Mouse (Mus musculus): Measurements from ENCODE around the gene Ppip5k1. TPM values are rescaled to one million over a fixed set of nuclear protein-coding genes. Genes with fewer than 3 reads are reported as not detected.

The Ppip5k1 gene
- total and polyA plus RNA-seq, 3 experiments: 44.3 to 93.6 (median 85.1) TPM

- 91% methylated on average over 10 of the region's 10 CpGs for WGBS
- Histone ChIP-seq H3K79me2 (replicated peaks; ENCODE audit: control insufficient read depth, insufficient read depth, low read length) (no peaks in the 10 kb centered on the region), H3K4me3 (no peak overlapping the region), H3K36me3 (ENCODE audit: control insufficient read depth, insufficient read depth, low read length) (no peaks in the 10 kb centered on the region), H3K9ac (ENCODE audit: low read depth, low read length) (no peak overlapping the region), H3K27me3 (ENCODE audit: control insufficient read depth, insufficient read depth, low read length) (no peaks in the 10 kb centered on the region), H3K4me1 (ENCODE audit: control insufficient read depth, insufficient read depth, low read length) (no peaks in the 10 kb centered on the region), H3K27ac (no peak overlapping the region)
- intact Hi-C loops (cut with DNase I): no loop called here
- no peak for TF ChIP-seq CTCF (IDR thresholded peaks at IDR 0.05)
- no peak for DNase-seq
These were observed 32.2 kb downstream of the Ppip5k1 start for GRCm38 (mm10) chr2:121323041-121323440.

GRCm38 (mm10) chr2:121316278-121316677 lies 38.9 kb downstream of the Ppip5k1 start:
- Histone ChIP-seq H3K27me3 (ENCODE audit: control insufficient read depth, insufficient read depth, low read length) (no peaks in the 10 kb centered on the region), H3K27ac (no peak overlapping the region), H3K9ac (ENCODE audit: low read depth, low read length) (no peak overlapping the region), H3K4me3 (no peak overlapping the region), H3K79me2 (replicated peaks; ENCODE audit: control insufficient read depth, insufficient read depth, low read length) (no peaks in the 10 kb centered on the region), H3K4me1 (ENCODE audit: control insufficient read depth, insufficient read depth, low read length) (no peaks in the 10 kb centered on the region), H3K36me3 (ENCODE audit: control insufficient read depth, insufficient read depth, low read length) (no peaks in the 10 kb centered on the region)
- WGBS: 65% methylated on average over 8 of the region's 8 CpGs
- no peak for TF ChIP-seq EP300 (IDR thresholded peaks at IDR 0.05; ENCODE audit: insufficient read depth, low read depth, low read length)
- no peak for TF ChIP-seq POLR2A (IDR thresholded peaks at IDR 0.05; ENCODE audit: insufficient read depth, low read depth, low read length)
- TF ChIP-seq CTCF (IDR thresholded peaks at IDR 0.05): no peak
- intact Hi-C loops (cut with DNase I): no loop called here
- DNase-seq: no peak

- TF ChIP-seq POLR2A (IDR thresholded peaks at IDR 0.05; ENCODE audit: insufficient read depth, low read depth, low read length) (peak; percentile 45), EP300 (IDR thresholded peaks at IDR 0.05; ENCODE audit: insufficient read depth, low read depth, low read length) (0 out of 2 replicates have a peak, but pooled peaks have one; percentile 15), CTCF (IDR thresholded peaks at IDR 0.05) (no peak)
- Histone ChIP-seq H3K9ac (ENCODE audit: low read depth, low read length) (no peak overlapping the region), H3K4me3 (peak overlapping the region; percentile 39; the same call in 1 of the 2 replicates), H3K4me1 (ENCODE audit: control insufficient read depth, insufficient read depth, low read length) (peaks cover 3% of the 10 kb centered on the region; the same call in 1 of the 2 replicates), H3K27me3 (ENCODE audit: control insufficient read depth, insufficient read depth, low read length) (no peaks in the 10 kb centered on the region), H3K79me2 (replicated peaks; ENCODE audit: control insufficient read depth, insufficient read depth, low read length) (no peaks in the 10 kb centered on the region), H3K27ac (peak overlapping the region; percentile 73), H3K36me3 (ENCODE audit: control insufficient read depth, insufficient read depth, low read length) (no peaks in the 10 kb centered on the region)
- 26% methylated on average over 5 of the region's 5 CpGs for WGBS
- intact Hi-C loops (cut with DNase I): no loop called here
- peak; percentile 70 to 71 for DNase-seq
These were observed 46.2 kb downstream of the Ppip5k1 start for GRCm38 (mm10) chr2:121308997-121309416.

GRCm38 (mm10) chr2:121300036-121300435 lies 55.2 kb downstream of the Ppip5k1 start:
- Histone ChIP-seq H3K27ac (no peak overlapping the region), H3K27me3 (ENCODE audit: control insufficient read depth, insufficient read depth, low read length) (no peaks in the 10 kb centered on the region), H3K9ac (ENCODE audit: low read depth, low read length) (no peak overlapping the region), H3K4me3 (no peak overlapping the region), H3K4me1 (ENCODE audit: control insufficient read depth, insufficient read depth, low read length) (no peaks in the 10 kb centered on the region; the same call in 1 of the 2 replicates), H3K36me3 (ENCODE audit: control insufficient read depth, insufficient read depth, low read length) (no peaks in the 10 kb centered on the region), H3K79me2 (replicated peaks; ENCODE audit: control insufficient read depth, insufficient read depth, low read length) (no peaks in the 10 kb centered on the region)
- intact Hi-C loops (cut with DNase I): no loop called here
- TF ChIP-seq POLR2A (IDR thresholded peaks at IDR 0.05; ENCODE audit: insufficient read depth, low read depth, low read length): no peak
- no peak for TF ChIP-seq EP300 (IDR thresholded peaks at IDR 0.05; ENCODE audit: insufficient read depth, low read depth, low read length)
- TF ChIP-seq CTCF (IDR thresholded peaks at IDR 0.05): no peak
- no peak for DNase-seq
- 82% methylated on average over 10 of the region's 10 CpGs for WGBS

- no peak for TF ChIP-seq EP300 (IDR thresholded peaks at IDR 0.05; ENCODE audit: insufficient read depth, low read depth, low read length)
- no peak for TF ChIP-seq CTCF (IDR thresholded peaks at IDR 0.05)
- no peak for TF ChIP-seq POLR2A (IDR thresholded peaks at IDR 0.05; ENCODE audit: insufficient read depth, low read depth, low read length)
- WGBS: 86% methylated on average over 17 of the region's 17 CpGs
- no peak overlapping the region for H3K27ac ChIP-seq
- H3K27me3 ChIP-seq (ENCODE audit: control insufficient read depth, insufficient read depth, low read length): no peaks in the 10 kb centered on the region
- intact Hi-C loops (cut with DNase I): no loop called here
- H3K4me3 ChIP-seq: no peak overlapping the region
- no peak overlapping the region for H3K9ac ChIP-seq (ENCODE audit: low read depth, low read length)
- peaks cover 2% of the 10 kb centered on the region for H3K4me1 ChIP-seq (ENCODE audit: control insufficient read depth, insufficient read depth, low read length)
- H3K79me2 ChIP-seq (replicated peaks; ENCODE audit: control insufficient read depth, insufficient read depth, low read length): no peaks in the 10 kb centered on the region
- no peaks in the 10 kb centered on the region for H3K36me3 ChIP-seq (ENCODE audit: control insufficient read depth, insufficient read depth, low read length)
- no peak for DNase-seq
These were observed 55.7 kb downstream of the Ppip5k1 start for GRCm38 (mm10) chr2:121299471-121299870.

GRCm38 (mm10) chr2:121298131-121298530 lies 57.1 kb downstream of the Ppip5k1 start:
- intact Hi-C loops (cut with DNase I): no loop called here
- no peak overlapping the region for H3K4me3 ChIP-seq
- TF ChIP-seq POLR2A (IDR thresholded peaks at IDR 0.05; ENCODE audit: insufficient read depth, low read depth, low read length) (no peak), CTCF (IDR thresholded peaks at IDR 0.05) (no peak), EP300 (IDR thresholded peaks at IDR 0.05; ENCODE audit: insufficient read depth, low read depth, low read length) (no peak)
- H3K27ac ChIP-seq: no peak overlapping the region
- H3K27me3 ChIP-seq (ENCODE audit: control insufficient read depth, insufficient read depth, low read length): no peaks in the 10 kb centered on the region
- WGBS: 26% methylated on average over 8 of the region's 8 CpGs
- no peak overlapping the region for H3K9ac ChIP-seq (ENCODE audit: low read depth, low read length)
- no peak for DNase-seq
- no peaks in the 10 kb centered on the region for H3K36me3 ChIP-seq (ENCODE audit: control insufficient read depth, insufficient read depth, low read length)
- H3K79me2 ChIP-seq (replicated peaks; ENCODE audit: control insufficient read depth, insufficient read depth, low read length): no peaks in the 10 kb centered on the region
- peaks cover 7% of the 10 kb centered on the region for H3K4me1 ChIP-seq (ENCODE audit: control insufficient read depth, insufficient read depth, low read length)
